Mouse (Mus musculus) hindbrain, embryonic 10.5 days (tissue): ENCODE measurements at regions not wholly inside any gene's neighbourhood (a gene's known extent, or its start where the extent isn't known, plus 50 kb on each side); places are given as distances from the start of the nearest gene placed in this dataset.

ENCODE experiments used
- DNase-seq: peaks from one replicate; pipeline ENCODE4 v3.0.0-alpha.2; 2017; ENCODE audit warnings: low spot score
- H3K27ac ChIP-seq: fragments of 300-500 bp; sonication (generic); 2 replicates; pipeline ENCODE4 v1.5.1; 2016; ENCODE audit warnings: mild to moderate bottlenecking, moderate library complexity
- H3K27me3 ChIP-seq: fragments of 300-500 bp; sonication (generic); 2 replicates; pipeline ENCODE4 v1.6.1; 2016; ENCODE audit warnings: mild to moderate bottlenecking; ENCODE audit not compliant: poor library complexity, insufficient read depth, severe bottlenecking
- H3K36me3 ChIP-seq: fragments of 300-500 bp; sonication (generic); 2 replicates; pipeline ENCODE4 v1.6.1; 2016; ENCODE audit warnings: mild to moderate bottlenecking, moderate library complexity
- H3K4me1 ChIP-seq: fragments of 300-500 bp; sonication (generic); replicated peaks from 2 replicates; pipeline ENCODE4 v1.6.1; 2016; ENCODE audit warnings: mild to moderate bottlenecking
- H3K4me3 ChIP-seq: fragments of 300-500 bp; sonication (generic); 2 replicates; pipeline ENCODE4 v1.5.1; 2016; ENCODE audit warnings: mild to moderate bottlenecking, moderate library complexity
- H3K9me3 ChIP-seq: fragments of 300-500 bp; sonication (generic); 2 replicates; pipeline ENCODE4 v1.6.1; 2016; ENCODE audit warnings: mild to moderate bottlenecking, moderate library complexity
- WGBS: fragments of 180-500 bp; shearing (Covaris S2); methylation state at CpG from one replicate; pipeline ENCODE4 v1.1.7; 2016; 5-methylcytosine and 5-hydroxymethylcytosine counted together

GRCm38 (mm10) chr13:63979581-63979980, 109.4 kb downstream of the Hsd17b3 start:
- no peak overlapping the region for H3K4me3 ChIP-seq
- DNase-seq: no peak
- H3K36me3 ChIP-seq: no peaks in the 10 kb centered on the region
- H3K4me1 ChIP-seq: peaks cover 27% of the 10 kb centered on the region
- peak overlapping the region; percentile 79 for H3K27ac ChIP-seq
- WGBS: 5% methylated on average over 1 of the region's 1 CpGs
- peaks cover 29% of the 10 kb centered on the region for H3K27me3 ChIP-seq
- no peaks in the 10 kb centered on the region for H3K9me3 ChIP-seq

GRCm38 (mm10) chr13:63969907-63970306, 119.1 kb downstream of the Hsd17b3 start:
- Histone ChIP-seq H3K27ac (no peak overlapping the region), H3K36me3 (no peaks in the 10 kb centered on the region), H3K9me3 (no peaks in the 10 kb centered on the region), H3K4me1 (no peaks in the 10 kb centered on the region; the same call in 1 of the 2 replicates), H3K4me3 (no peak overlapping the region), H3K27me3 (no peaks in the 10 kb centered on the region)
- DNase-seq: no peak
- WGBS: 84% methylated on average over 2 of the region's 2 CpGs

GRCm38 (mm10) chr13:63968623-63969022, 120.4 kb downstream of the Hsd17b3 start:
- DNase-seq: no peak
- no peak overlapping the region for H3K4me3 ChIP-seq

GRCm38 (mm10) chr13:63957098-63957497, 131.9 kb downstream of the Hsd17b3 start:
- no peaks in the 10 kb centered on the region for H3K36me3 ChIP-seq
- H3K9me3 ChIP-seq: peaks cover 8% of the 10 kb centered on the region
- no peaks in the 10 kb centered on the region; the same call in 1 of the 2 replicates for H3K27me3 ChIP-seq
- no peak overlapping the region for H3K27ac ChIP-seq
- H3K4me1 ChIP-seq: peaks cover 8% of the 10 kb centered on the region
- DNase-seq: no peak
- 75% methylated on average over 5 of the region's 5 CpGs for WGBS
- H3K4me3 ChIP-seq: no peak overlapping the region

More at GRCm38 (mm10) chr13:63968623-63969022, 120.4 kb downstream of the Hsd17b3 start:
- WGBS: 70% methylated on average over 3 of the region's 3 CpGs
- Histone ChIP-seq H3K9me3 (no peaks in the 10 kb centered on the region), H3K4me1 (no peaks in the 10 kb centered on the region), H3K27me3 (no peaks in the 10 kb centered on the region), H3K36me3 (no peaks in the 10 kb centered on the region), H3K27ac (no peak overlapping the region)

GRCm38 (mm10) chr13:63954305-63954704, 134.7 kb downstream of the Hsd17b3 start:
- Histone ChIP-seq H3K4me3 (no peak overlapping the region), H3K27ac (no peak overlapping the region), H3K4me1 (peaks cover 24% of the 10 kb centered on the region), H3K27me3 (peaks cover 22% of the 10 kb centered on the region), H3K9me3 (peaks cover 8% of the 10 kb centered on the region), H3K36me3 (no peaks in the 10 kb centered on the region)
- no peak for DNase-seq
- WGBS: 78% methylated on average over 2 of the region's 2 CpGs

GRCm38 (mm10) chr13:63951922-63952734, 136.9 kb downstream of the Hsd17b3 start:
- no peaks in the 10 kb centered on the region for H3K36me3 ChIP-seq
- peak; percentile 64 for DNase-seq
- peak overlapping the region; percentile 71; the same call in 1 of the 2 replicates for H3K27ac ChIP-seq
- 35% methylated on average over 9 of the region's 9 CpGs for WGBS
- H3K4me1 ChIP-seq: peaks cover 24% of the 10 kb centered on the region
- no peaks in the 10 kb centered on the region for H3K9me3 ChIP-seq
- no peak overlapping the region for H3K4me3 ChIP-seq
- peaks cover 44% of the 10 kb centered on the region for H3K27me3 ChIP-seq

- Histone ChIP-seq H3K4me1 (peaks cover 24% of the 10 kb centered on the region), H3K4me3 (no peak overlapping the region), H3K27me3 (peaks cover 53% of the 10 kb centered on the region), H3K36me3 (no peaks in the 10 kb centered on the region), H3K9me3 (no peaks in the 10 kb centered on the region), H3K27ac (0 out of 2 replicates have a peak overlapping the region, but pooled peaks have one; percentile 29)
- 67% methylated on average over 8 of the region's 8 CpGs for WGBS
- no peak for DNase-seq
Measured at GRCm38 (mm10) chr13:63951136-63951535, 136.1 kb downstream of the Ercc6l2 start.
